Mouse (Mus musculus): ENCODE results near the gene Josd2. TPM values are rescaled to one million over a fixed set of nuclear protein-coding genes. Genes with fewer than 3 reads are reported as not detected.

The Josd2 gene
- total RNA-seq, 4 experiments from 2014 or later = 97.1 to 114 (median 103) TPM

GRCm38 (mm10) chr7:44497361-44498055 is 29.7 kb downstream of the Josd2 start:
- no peak for DNase-seq (ENCODE audit: low spot score in 2 of 2)

- DNase-seq (ENCODE audit: low spot score in 2 of 2) = no peak
These were observed 31.1 kb downstream of the Josd2 start for GRCm38 (mm10) chr7:44498922-44499321.

GRCm38 (mm10) chr7:44500046-44500445 is 32.3 kb downstream of the Josd2 start:
- DNase-seq (ENCODE audit: low spot score in 2 of 2) = no peak

- peak in 1 of 2 experiments; percentile 75 for DNase-seq (ENCODE audit: low spot score in 2 of 2)
These were observed 33.9 kb downstream of the Josd2 start for GRCm38 (mm10) chr7:44501563-44502115.

- no peak for DNase-seq (ENCODE audit: low spot score in 2 of 2)
These were observed 39.7 kb downstream of the Josd2 start for GRCm38 (mm10) chr7:44507491-44507890.

- no peak for DNase-seq (ENCODE audit: low spot score in 2 of 2)
These were observed 51.6 kb downstream of the Josd2 start for GRCm38 (mm10) chr7:44519240-44519913.

GRCm38 (mm10) chr7:44520990-44521389 is 53.2 kb downstream of the Josd2 start:
- no peak for DNase-seq (ENCODE audit: low spot score in 2 of 2)

Small RNA genes within 50 kb of the gene (microRNA-seq; reads per million reads assigned to microRNA genes)
- 14.7 to 20.0 reads per million in 2 experiments for gene Mir7052

Other genes with a start within 250 kb of the Josd2 start
- gene Klk1, start 242.6 kb upstream of the Josd2 start, total RNA-seq (2022) = not detected
- not detected for gene Gm36864, start 231.8 kb upstream of the Josd2 start, total RNA-seq (2022)
- gene 1700028J19Rik, start 221.3 kb upstream of the Josd2 start, total RNA-seq (2022) = 1 to 10 TPM; 1.3 to 2.4 (median 1.7) TPM
- gene 2410002F23Rik, start 221.3 kb upstream of the Josd2 start, total RNA-seq (2022) = 10 to 100 TPM; 76.7 to 94.0 (median 85.5) TPM
- gene Acp4, start 210.6 kb upstream of the Josd2 start, total RNA-seq (2022) = not detected
- gene Gm15517, start 206.5 kb upstream of the Josd2 start, total RNA-seq (2022) = not detected
- 1 to 10 TPM; 3.6 to 4.2 (median 3.6) TPM for gene Clec11a, start 161.1 kb upstream of the Josd2 start, total RNA-seq (2022)
- gene Shank1, start 157.7 kb upstream of the Josd2 start, total RNA-seq (2022) = 100 to 1,000 TPM; 568 to 623 (median 583) TPM
- gene Syt3, start 83.9 kb upstream of the Josd2 start, total RNA-seq (2022) = 10 to 100 TPM; 82.9 to 94.7 (median 87.0) TPM
- gene 1700008O03Rik, start 82.2 kb upstream of the Josd2 start, total RNA-seq (2022) = 1 to 10 TPM; 2.2 to 4.3 (median 2.8) TPM
- gene Lrrc4b, start 39.0 kb upstream of the Josd2 start, total RNA-seq (2022) = 100 to 1,000 TPM; 278 to 302 (median 291) TPM
- gene Aspdh, start 2.6 kb upstream of the Josd2 start, total RNA-seq (2022) = 10 to 100 TPM; 11.1 to 13.6 (median 12.4) TPM
- 100 to 1,000 TPM; 201 to 225 (median 215) TPM for gene Emc10, start 28.5 kb downstream of the Josd2 start, total RNA-seq (2022)
- 10 to 100 TPM; 15.5 to 21.6 (median 19.0) TPM for gene Fam71e1, start 28.6 kb downstream of the Josd2 start, total RNA-seq (2022)
- gene Mybpc2, start 56.7 kb downstream of the Josd2 start, total RNA-seq (2022) = under 1 TPM in 3 of 4 experiments, not detected in 1; 0.10 to 0.57 (median 0.14) TPM
- gene Spib, start 64.1 kb downstream of the Josd2 start, total RNA-seq (2022) = under 1 TPM in 1 of 4 experiments, not detected in 3; 0.16 TPM
- gene Pold1, start 80.9 kb downstream of the Josd2 start, total RNA-seq (2022) = 10 to 100 TPM in 2 of 4 experiments, 1 to 10 TPM in 2; 8.2 to 11.5 (median 10.2) TPM
- gene Nr1h2, start 86.0 kb downstream of the Josd2 start, total RNA-seq (2022) = 10 to 100 TPM; 57.2 to 67.9 (median 61.1) TPM
- gene Napsa, start 104.4 kb downstream of the Josd2 start, total RNA-seq (2022) = under 1 TPM in 1 of 4 experiments, not detected in 3; 0.65 TPM
- gene Kcnc3, start 122.7 kb downstream of the Josd2 start, total RNA-seq (2022) = 100 to 1,000 TPM; 133 to 157 (median 145) TPM
- 10 to 100 TPM; 26.6 to 36.6 (median 32.8) TPM for gene Myh14, start 202.9 kb downstream of the Josd2 start, total RNA-seq (2022)
- not detected for gene Izumo2, start 240.8 kb downstream of the Josd2 start, total RNA-seq (2022)